Mouse (Mus musculus) cortical plate, adult 2 months (tissue): Measurements from ENCODE around the gene Hivep1.

Experiments used
- CTCF ChIP-seq: fragments of 200-500 bp; IDR thresholded peaks from 2 replicates; pipeline ENCODE4 v1.5.1; 2011; ENCODE audit warnings: mild to moderate bottlenecking, control low read depth, low read length; ENCODE audit not compliant: insufficient read depth; ENCODE audit errors: extremely low read depth
- POLR2A ChIP-seq: fragments of 200-500 bp; IDR thresholded peaks from 2 replicates; pipeline ENCODE4 v1.6.1; 2011; ENCODE audit warnings: mild to moderate bottlenecking, low read length, control low read depth; ENCODE audit not compliant: insufficient read depth; ENCODE audit errors: extremely low read depth

GRCm38 (mm10) chr13:42049774-42050125, 2.1 kb upstream of the Hivep1 start:
- TF ChIP-seq CTCF (no peak), POLR2A (no peak)
